Comparison of ENCODE assay signal across 8 mouse cellular contexts in the genomic region with DNA sequence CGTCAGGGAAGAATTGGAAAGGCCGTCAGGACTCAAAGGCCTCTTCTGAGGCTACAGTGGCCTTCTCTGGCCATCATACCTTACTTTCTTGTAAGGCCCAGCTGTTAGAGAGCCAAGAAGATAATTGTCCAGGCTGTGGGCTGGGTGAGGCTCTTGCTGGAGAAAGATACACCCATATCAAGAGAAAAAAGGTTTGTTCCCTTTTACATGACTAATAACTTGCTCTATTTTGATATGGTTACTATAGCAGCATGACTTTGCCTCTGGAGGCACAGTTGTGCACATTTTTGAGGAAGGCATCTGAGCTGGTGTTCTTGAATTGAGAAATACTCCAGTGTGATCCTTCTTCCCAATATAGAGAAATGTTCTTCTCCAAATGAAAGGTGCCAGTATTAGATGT. TPM values are rescaled to one million over a fixed set of nuclear protein-coding genes. Genes with fewer than 3 reads are reported as not detected.
A peak's percentile ranks its signal among the peaks of the same experiment; 100 is the strongest.
DNase-seq lines count a peak whose midpoint lies in the region; ATAC-seq and TF ChIP-seq lines count a peak whose summit lies in the region.

No protein-coding gene starts in this region.

- peak overlapping the region; percentile 91 for H3K9ac ChIP-seq in CH12.LX (ENCODE audit: insufficient read depth, low read depth)
- peak overlapping the region; percentile 83 for H3K9ac ChIP-seq in kidney, postnatal 0 days (ENCODE audit: low read depth, low read length)
- peak overlapping the region; percentile 89 for H3K9ac ChIP-seq in midbrain, embryonic 15.5 days

- H3K9me3 ChIP-seq in CH12.LX (replicated peaks; ENCODE audit: low read length) = no peaks in the 10 kb centered on the region
- H3K9me3 ChIP-seq in forebrain, embryonic 10.5 days = no peaks in the 10 kb centered on the region
- no peaks in the 10 kb centered on the region for H3K9me3 ChIP-seq in kidney, postnatal 0 days (replicated peaks; ENCODE audit: low read length)
- H3K9me3 ChIP-seq in midbrain, embryonic 15.5 days = no peaks in the 10 kb centered on the region

- WGBS in forebrain, embryonic 10.5 days = 48% methylated on average over 2 of the region's 2 CpGs
- WGBS in kidney, postnatal 0 days = 3% methylated on average over 2 of the region's 2 CpGs
- 14% methylated on average over 2 of the region's 2 CpGs for WGBS in midbrain, embryonic 15.5 days

- H3K27ac ChIP-seq in CH12.LX (ENCODE audit: insufficient read depth, low read depth) = no peak overlapping the region
- H3K27ac ChIP-seq in forebrain, embryonic 10.5 days = peak overlapping the region; percentile 99; the same call in 1 of the 2 replicates
- no peak overlapping the region for H3K27ac ChIP-seq in kidney, postnatal 0 days
- H3K27ac ChIP-seq in midbrain, embryonic 15.5 days = no peak overlapping the region

- TF ChIP-seq RAD21 in CH12.LX (IDR thresholded peaks at IDR 0.05; ENCODE audit: low read depth, low read length) = no peak

- peaks cover 44 to 52% of the 10 kb centered on the region in 2 experiments for H3K36me3 ChIP-seq in CH12.LX (replicated peaks in 1 of 2; ENCODE audit: control insufficient read depth in 1 of 2, insufficient read depth in 1 of 2, low read length in 1 of 2)
- peaks cover 63% of the 10 kb centered on the region for H3K36me3 ChIP-seq in forebrain, embryonic 10.5 days (replicated peaks)
- peaks cover 16% of the 10 kb centered on the region for H3K36me3 ChIP-seq in kidney, postnatal 0 days (ENCODE audit: insufficient read depth, low read length)
- H3K36me3 ChIP-seq in midbrain, embryonic 15.5 days (replicated peaks) = peaks cover 15% of the 10 kb centered on the region; the same call in 1 of the 2 replicates

- in situ Hi-C loops in CH12.LX (cut with MboI; ENCODE audit: low pct_ligation_motif_present, low pct_unique_long_range_greater_than_20kb, low sequenced_read_pairs) = no loop called here

- no peaks in the 10 kb centered on the region for H3K27me3 ChIP-seq in CH12.LX (replicated peaks)
- H3K27me3 ChIP-seq in forebrain, embryonic 10.5 days (ENCODE audit: poor library complexity, severe bottlenecking) = no peaks in the 10 kb centered on the region
- H3K27me3 ChIP-seq in kidney, postnatal 0 days (ENCODE audit: insufficient read depth, low read length) = no peaks in the 10 kb centered on the region
- H3K27me3 ChIP-seq in midbrain, embryonic 15.5 days (replicated peaks) = no peaks in the 10 kb centered on the region

- peak overlapping the region; percentile 94 to 99 (median 98) for H3K4me3 ChIP-seq in CH12.LX (replicated peaks in 1 of 3; ENCODE audit: low read depth in 2 of 3, low read length in 2 of 3, poor library complexity in 1 of 3)
- H3K4me3 ChIP-seq in forebrain, embryonic 10.5 days = peak overlapping the region; percentile 98
- peak overlapping the region; percentile 96 for H3K4me3 ChIP-seq in kidney, postnatal 0 days (replicated peaks; ENCODE audit: low read depth, low read length)
- peak overlapping the region; percentile 79 for H3K4me3 ChIP-seq in midbrain, embryonic 15.5 days

- peaks cover 4 to 28% of the 10 kb centered on the region in 2 experiments; a peak in 3 of 4 replicates for H3K4me1 ChIP-seq in CH12.LX (ENCODE audit: control insufficient read depth in 1 of 2, insufficient read depth in 2 of 2)
- H3K4me1 ChIP-seq in forebrain, embryonic 10.5 days = peaks cover 64% of the 10 kb centered on the region
- peaks cover 6% of the 10 kb centered on the region for H3K4me1 ChIP-seq in kidney, postnatal 0 days (replicated peaks; ENCODE audit: insufficient read depth, low read length)
- H3K4me1 ChIP-seq in midbrain, embryonic 15.5 days = peaks cover 52% of the 10 kb centered on the region

- dilution Hi-C loops in CH12.LX (cut with MboI; ENCODE audit: extremely low pct_ligation_motif_present, extremely low pct_unique_long_range_greater_than_20kb, low sequenced_read_pairs) = no loop called here

- DNase-seq in 3T3-L1 (ENCODE audit: low read depth, low spot score) = peak; percentile 40
- DNase-seq in CH12.LX (ENCODE audit: extremely low read depth) = no peak
- DNase-seq in forebrain, embryonic 10.5 days (ENCODE audit: extremely low spot score, low spot score) = no peak
- DNase-seq in kidney, postnatal 0 days (ENCODE audit: low spot score) = no peak
- no peak for DNase-seq in adrenal gland, postnatal 4 days (ENCODE audit: low spot score in 2 of 2)
- no peak for DNase-seq in frontal cortex, postnatal 36 days (ENCODE audit: low spot score in 2 of 2)

- no peak for TF ChIP-seq EP300 in CH12.LX (IDR thresholded peaks at IDR 0.05; ENCODE audit: low read length)

- TF ChIP-seq CTCF in CH12.LX (conservative IDR thresholded peaks at IDR 0.05 in 1 of 2, IDR thresholded peaks at IDR 0.05 in 1 of 2; ENCODE audit: low read depth in 2 of 2, low read length in 2 of 2) = no peak
- no peak for TF ChIP-seq CTCF in kidney, postnatal 0 days (IDR thresholded peaks at IDR 0.05; ENCODE audit: low read depth)

- peak overlapping the region; percentile 91 for H3K4me2 ChIP-seq in CH12.LX (ENCODE audit: insufficient read depth, low read depth, poor library complexity, severe bottlenecking)
- H3K4me2 ChIP-seq in kidney, postnatal 0 days (ENCODE audit: low read length) = peak overlapping the region; percentile 95
- H3K4me2 ChIP-seq in midbrain, embryonic 15.5 days = peak overlapping the region; percentile 95

- no peak for TF ChIP-seq POLR2A in CH12.LX (IDR thresholded peaks at IDR 0.05; ENCODE audit: low read depth, low read length)

- ATAC-seq in kidney, postnatal 0 days (replicated peaks; ENCODE audit: low FRiP score, low read depth) = no peak
- no peak for ATAC-seq in midbrain, embryonic 15.5 days (replicated peaks)
- no peak for ATAC-seq in cerebellum, adult (ENCODE audit: insufficient number of reproducible peaks, low FRiP score, low TSS enrichment)

- peaks cover 72% of the 10 kb centered on the region for H3K79me2 ChIP-seq in CH12.LX (replicated peaks; ENCODE audit: control insufficient read depth, extremely low read depth, insufficient read depth, poor library complexity, severe bottlenecking)

TF ChIP-seq in CH12.LX, 34 proteins besides CTCF, POLR2A, EP300 and RAD21:
- no peak for TF ChIP-seq MAX (IDR thresholded peaks at IDR 0.05; ENCODE audit: low read length)
- no peak for TF ChIP-seq HCFC1 (IDR thresholded peaks at IDR 0.05; ENCODE audit: low read depth, low read length)
- no peak for TF ChIP-seq MYC (IDR thresholded peaks at IDR 0.05; ENCODE audit: low read depth, low read length)
- no peak for TF ChIP-seq KAT2A (IDR thresholded peaks at IDR 0.05; ENCODE audit: insufficient replicate concordance, low read length)
- no peak for TF ChIP-seq PAX5 (IDR thresholded peaks at IDR 0.05; ENCODE audit: low read length)
- TF ChIP-seq SIN3A (IDR thresholded peaks at IDR 0.05; ENCODE audit: low read length) = no peak
- TF ChIP-seq ZC3H11A (IDR thresholded peaks at IDR 0.05; ENCODE audit: low read depth, low read length) = no peak
- no peak for TF ChIP-seq POLR2AphosphoS2 (IDR thresholded peaks at IDR 0.05; ENCODE audit: low read depth, low read length)
- no peak for TF ChIP-seq BHLHE40 (IDR thresholded peaks at IDR 0.05; ENCODE audit: low read depth, low read length)
- no peak for TF ChIP-seq ELF1 (IDR thresholded peaks at IDR 0.05; ENCODE audit: low read depth, low read length)
- TF ChIP-seq MAFK (IDR thresholded peaks at IDR 0.05; ENCODE audit: insufficient replicate concordance, low read length) = no peak
- no peak for TF ChIP-seq CHD1 (IDR thresholded peaks at IDR 0.05; ENCODE audit: low read depth, low read length)
- TF ChIP-seq GABPA (IDR thresholded peaks at IDR 0.05; ENCODE audit: insufficient replicate concordance, low read depth, low read length) = no peak

RNA-seq across cellular contexts. Expression of gene Ppp1r15b, which starts 2.5 kb away (rescaled TPM):
- 47.6 and 50.6 TPM in 2 replicates for total RNA-seq in CH12.LX (2012; rRNA removed)
- total RNA-seq in CH12.LX (2014; rRNA removed) = 46.7 and 47.5 TPM in 2 replicates
- polyA plus RNA-seq in CH12.LX (2012; ENCODE audit: insufficient read length, low read depth) = 31.4 and 33.1 TPM in 2 replicates
- polyA plus RNA-seq in forebrain, embryonic 10.5 days (2016; fragmentation: Nextera tagmentation; extraction: Ambion mirVana) = 59.1 and 59.3 TPM in 2 replicates
- 27.2 and 29.5 TPM in 2 replicates for polyA plus RNA-seq in kidney, postnatal 0 days (2015; fragmentation: Nextera tagmentation; extraction: Ambion mirVana)
- 29.2 and 30.1 TPM in 2 replicates for polyA plus RNA-seq in midbrain, embryonic 15.5 days (2015; fragmentation: Nextera tagmentation; extraction: Ambion mirVana)
- 10 to 100 TPM; 71.6 to 75.0 TPM for total RNA-seq in adrenal gland, postnatal 4 days (2021)

RNA-seq across cellular contexts. Expression of gene Plekha6, which starts 30.6 kb away (rescaled TPM):
- total RNA-seq in CH12.LX (2012; rRNA removed) (not detected in 2 replicates), CH12.LX (2014; rRNA removed) (not detected in 2 replicates)
- 0.07 and 0.08 TPM in 2 replicates for polyA plus RNA-seq in CH12.LX (2012; ENCODE audit: insufficient read length, low read depth)
- polyA plus RNA-seq in forebrain, embryonic 10.5 days (2016; fragmentation: Nextera tagmentation; extraction: Ambion mirVana) = 9.0 and 9.9 TPM in 2 replicates
- polyA plus RNA-seq in kidney, postnatal 0 days (2015; fragmentation: Nextera tagmentation; extraction: Ambion mirVana) = 8.1 and 8.8 TPM in 2 replicates
- polyA plus RNA-seq in midbrain, embryonic 15.5 days (2015; fragmentation: Nextera tagmentation; extraction: Ambion mirVana) = 21.4 and 23.4 TPM in 2 replicates
- 10 to 100 TPM; 22.2 to 32.7 TPM for total RNA-seq in adrenal gland, postnatal 4 days (2021)
